Mouse (Mus musculus) C2C12 (cell line): ENCODE data around the gene Atad5. TPM values are rescaled to one million over a fixed set of nuclear protein-coding genes. Genes with fewer than 3 reads are reported as not detected.
"Not testable (repeated sequence)": the region's sequence is repeated elsewhere in the genome, so short reads cannot be mapped to it uniquely, and the experiment has no call there.

ENCODE experiments used
- H3K27me3 ChIP-seq: one replicate; pipeline ENCODE4 v1.6.1; 2011; ENCODE audit not compliant: control insufficient read depth, insufficient read depth, insufficient read length
- H3K36me3 ChIP-seq: one replicate; pipeline ENCODE4 v1.6.1; 2011; ENCODE audit not compliant: control insufficient read depth, insufficient read depth
- H3K4me3 ChIP-seq: one replicate; pipeline ENCODE4 v1.5.1; 2011; ENCODE audit warnings: mild to moderate bottlenecking, control low read depth; ENCODE audit not compliant: poor library complexity, insufficient read depth, severe bottlenecking
- H3K79me2 ChIP-seq: one replicate; pipeline ENCODE4 v1.6.1; 2011; ENCODE audit not compliant: control insufficient read depth, insufficient read depth
- H3K79me3 ChIP-seq: one replicate; pipeline ENCODE4 v1.6.1; 2011; ENCODE audit warnings: low read depth, control low read depth
- H3ac ChIP-seq: one replicate; pipeline ENCODE3; 2011; ENCODE audit warnings: low read depth; ENCODE audit not compliant: control insufficient read depth, insufficient read length
- CEBPB ChIP-seq: IDR thresholded peaks from one replicate; pipeline ENCODE4 v1.6.1; 2011; ENCODE audit warnings: low read depth, mild to moderate bottlenecking, control low read depth, moderate library complexity
- CTCF ChIP-seq: IDR thresholded peaks from one replicate; pipeline ENCODE4 v1.5.1; 2011; ENCODE audit not compliant: control insufficient read depth, insufficient read depth, insufficient read length
- FOSL1 ChIP-seq: IDR thresholded peaks from one replicate; pipeline ENCODE4 v1.8.0; 2011; ENCODE audit warnings: mild to moderate bottlenecking, low read length; ENCODE audit not compliant: poor library complexity, insufficient read depth, severe bottlenecking
- MAX ChIP-seq: IDR thresholded peaks from one replicate; pipeline ENCODE4 v1.6.1; 2011; ENCODE audit warnings: mild to moderate bottlenecking, control low read depth
- MYOD1 ChIP-seq: IDR thresholded peaks from one replicate; pipeline ENCODE4 v1.6.1; 2011; ENCODE audit warnings: low read depth; ENCODE audit not compliant: control insufficient read depth, insufficient read length
- MYOG ChIP-seq: IDR thresholded peaks from one replicate; pipeline ENCODE4 v1.6.1; 2011; ENCODE audit not compliant: control insufficient read depth, insufficient read length; ENCODE audit errors: extremely low read depth
- USF1 ChIP-seq: IDR thresholded peaks from one replicate; pipeline ENCODE4 v1.6.1; 2011; ENCODE audit warnings: low read depth, mild to moderate bottlenecking, control low read depth, moderate library complexity
- polyA plus RNA-seq: library from polyadenylated mRNA; unstranded; fragments of >200 nt; fragmentation: generic; extraction: Trizol; gene quantifications from one replicate; pipeline ENCODE4 v1.2.1, GENCODE M21; 2012; ENCODE audit warnings: missing spikeins

Atad5 gene
- polyA plus RNA-seq, 1 experiment = 1.9 TPM

- Histone ChIP-seq H3ac (no peak overlapping the region), H3K79me2 (peaks cover 7% of the 10 kb centered on the region), H3K27me3 (no peaks in the 10 kb centered on the region), H3K4me3 (no peak overlapping the region), H3K36me3 (peaks cover 62% of the 10 kb centered on the region), H3K79me3 (no peaks in the 10 kb centered on the region)
- TF ChIP-seq MYOD1 (no peak), MYOG (no peak), USF1 (no peak), MAX (no peak), FOSL1 (no peak), CTCF (no peak), CEBPB (no peak)
Observed at GRCm38 (mm10) chr11:80052456-80052855, 36.7 kb upstream of the Atad5 start.

GRCm38 (mm10) chr11:80053171-80053570 is 36.0 kb upstream of the Atad5 start:
- Histone ChIP-seq H3K79me2 (peaks cover 7% of the 10 kb centered on the region), H3K4me3 (no peak overlapping the region), H3K79me3 (no peaks in the 10 kb centered on the region), H3K27me3 (no peaks in the 10 kb centered on the region), H3ac (no peak overlapping the region), H3K36me3 (peaks cover 65% of the 10 kb centered on the region)
- no peak for TF ChIP-seq CEBPB
- no peak for TF ChIP-seq USF1
- no peak for TF ChIP-seq MAX
- TF ChIP-seq CTCF = no peak
- no peak for TF ChIP-seq MYOG

GRCm38 (mm10) chr11:80054659-80055058 is 34.5 kb upstream of the Atad5 start:
- H3K79me3 ChIP-seq = no peaks in the 10 kb centered on the region
- peaks cover under 1% of the 10 kb centered on the region for H3K79me2 ChIP-seq
- no peak overlapping the region for H3K4me3 ChIP-seq
- peaks cover 70% of the 10 kb centered on the region for H3K36me3 ChIP-seq
- H3ac ChIP-seq = no peak overlapping the region
- no peaks in the 10 kb centered on the region for H3K27me3 ChIP-seq
- TF ChIP-seq CTCF (no peak), MYOD1 (no peak), MAX (no peak), FOSL1 (no peak), MYOG (no peak), USF1 (no peak), CEBPB (no peak)

- no peaks in the 10 kb centered on the region for H3K79me2 ChIP-seq
- TF ChIP-seq USF1 = no peak
- no peak for TF ChIP-seq MAX
- TF ChIP-seq MYOD1 = no peak
- TF ChIP-seq MYOG = no peak
- TF ChIP-seq CTCF = no peak
- no peak for TF ChIP-seq FOSL1
- no peak for TF ChIP-seq CEBPB
- H3ac ChIP-seq = no peak overlapping the region
- no peak overlapping the region for H3K4me3 ChIP-seq
- peaks cover 78% of the 10 kb centered on the region for H3K36me3 ChIP-seq
- H3K79me3 ChIP-seq = no peaks in the 10 kb centered on the region
- no peaks in the 10 kb centered on the region for H3K27me3 ChIP-seq
Observed at GRCm38 (mm10) chr11:80056141-80056540, 33.1 kb upstream of the Atad5 start.

- no peak for TF ChIP-seq MYOG
- no peak overlapping the region for H3ac ChIP-seq
- peaks cover 59% of the 10 kb centered on the region for H3K36me3 ChIP-seq
- no peaks in the 10 kb centered on the region for H3K27me3 ChIP-seq
- H3K79me2 ChIP-seq = peaks cover 29% of the 10 kb centered on the region
- H3K79me3 ChIP-seq = peaks cover 2% of the 10 kb centered on the region
- no peak overlapping the region for H3K4me3 ChIP-seq
Observed at GRCm38 (mm10) chr11:80062159-80062558, 27.0 kb upstream of the Atad5 start.

GRCm38 (mm10) chr11:80066373-80066772 is 22.8 kb upstream of the Atad5 start:
- H3K4me3 ChIP-seq = not testable (repeated sequence)
- H3K36me3 ChIP-seq = peaks cover 25% of the 10 kb centered on the region

GRCm38 (mm10) chr11:80067558-80067957 is 21.6 kb upstream of the Atad5 start:
- Histone ChIP-seq H3K36me3 (peaks cover 23% of the 10 kb centered on the region), H3ac (no peak overlapping the region), H3K4me3 (no peak overlapping the region), H3K79me3 (peaks cover 38% of the 10 kb centered on the region), H3K79me2 (peaks cover 83% of the 10 kb centered on the region), H3K27me3 (no peaks in the 10 kb centered on the region)
- no peak for TF ChIP-seq MYOG
- TF ChIP-seq MYOD1 = no peak
- no peak for TF ChIP-seq FOSL1
- TF ChIP-seq CEBPB = no peak
- no peak for TF ChIP-seq CTCF
- TF ChIP-seq MAX = no peak
- no peak for TF ChIP-seq USF1

More at GRCm38 (mm10) chr11:80066373-80066772, 22.8 kb upstream of the Atad5 start:
- not testable (repeated sequence) for H3K27me3 ChIP-seq, H3ac ChIP-seq
- Histone ChIP-seq H3K79me3 (peaks cover 29% of the 10 kb centered on the region), H3K79me2 (peaks cover 71% of the 10 kb centered on the region)
